Mouse (Mus musculus): ENCODE measurements around the gene Ift122.
"Not testable (repeated sequence)": the region's sequence is repeated elsewhere in the genome, so short reads cannot be mapped to it uniquely, and the experiment has no call there.

- TF ChIP-seq GATA1, TAL1 (IDR thresholded peaks at IDR 0.05; ENCODE audit: low read length): not testable (repeated sequence)
These were observed 18.0 kb downstream of the Ift122 start for GRCm38 (mm10) chr6:115871318-115871717.

Data from erythroblast, embryonic 14.5 days (primary cell).